Mouse (Mus musculus): ENCODE data around the gene Dab2ip. TPM values are rescaled to one million over a fixed set of nuclear protein-coding genes. Genes with fewer than 3 reads are reported as not detected.
A peak's percentile ranks its signal among the peaks of the same experiment; 100 is the strongest.

Gene Dab2ip
- total and polyA plus RNA-seq, 3 experiments: 34.5 to 47.9 (median 45.6) TPM

DNA sequence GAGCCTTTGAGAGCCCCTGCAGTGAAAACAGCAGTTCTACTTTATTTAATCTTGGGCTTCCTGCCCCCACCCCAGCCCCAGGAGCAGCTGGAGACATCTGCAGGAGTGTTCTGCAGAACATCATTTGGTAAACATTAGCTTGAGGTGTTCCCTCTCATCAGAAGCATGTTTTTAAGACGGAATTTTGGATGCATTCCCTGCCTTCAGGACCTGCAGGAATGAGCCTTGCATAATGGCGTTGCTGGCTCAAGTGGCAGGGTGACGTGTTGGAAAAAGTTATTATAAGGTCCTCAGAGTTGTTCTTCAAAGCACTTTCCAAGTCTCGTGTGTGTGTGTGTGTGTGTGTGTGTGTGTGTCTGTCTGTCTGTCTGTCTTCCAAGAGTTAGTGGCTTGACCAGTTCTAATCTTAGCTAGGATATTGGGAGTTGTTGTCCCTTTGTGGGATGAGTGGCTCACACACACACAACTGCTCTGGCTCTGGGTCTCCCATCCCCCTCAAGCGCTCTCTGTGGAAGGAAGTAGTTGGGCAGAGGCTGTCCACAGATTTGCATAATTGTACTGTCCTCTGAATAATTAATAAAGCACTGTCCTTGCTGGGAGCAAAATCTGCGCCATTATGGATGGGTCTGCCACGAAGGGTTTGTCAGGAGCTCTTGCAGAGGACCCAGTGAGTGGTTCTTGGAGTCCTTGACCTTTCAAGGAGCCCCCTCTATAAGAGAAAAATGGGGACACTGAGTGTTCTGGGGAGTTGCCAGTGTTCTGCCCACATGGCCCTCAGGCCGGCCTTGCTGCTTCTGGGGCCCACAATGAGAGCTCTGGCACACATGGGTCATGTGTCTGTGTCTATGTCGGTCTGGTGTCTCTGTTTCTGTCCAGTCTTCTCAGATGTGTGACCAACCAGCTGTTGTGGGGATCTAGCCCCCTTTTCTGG lies 114.2 kb downstream of the Dab2ip start:
- WGBS: 45% methylated on average over 9 of the region's 9 CpGs
- Histone ChIP-seq H3K79me2 (replicated peaks; ENCODE audit: control insufficient read depth, insufficient read depth, low read length) (peaks cover 11% of the 10 kb centered on the region), H3K36me3 (ENCODE audit: control insufficient read depth, insufficient read depth, low read length) (peaks cover 29% of the 10 kb centered on the region), H3K27me3 (ENCODE audit: control insufficient read depth, insufficient read depth, low read length) (no peaks in the 10 kb centered on the region), H3K9ac (ENCODE audit: low read depth, low read length) (no peak overlapping the region), H3K4me3 (no peak overlapping the region), H3K27ac (peak overlapping the region; percentile 64), H3K4me1 (ENCODE audit: control insufficient read depth, insufficient read depth, low read length) (peaks cover 62% of the 10 kb centered on the region)
- TF ChIP-seq CTCF (IDR thresholded peaks at IDR 0.05) (no peak), EP300 (IDR thresholded peaks at IDR 0.05; ENCODE audit: insufficient read depth, low read depth, low read length) (peak; percentile 83; the same call in 1 of the 2 replicates), POLR2A (IDR thresholded peaks at IDR 0.05; ENCODE audit: insufficient read depth, low read depth, low read length) (peak; percentile 21; the same call in 1 of the 2 replicates)
- peak; percentile 70 to 84 for DNase-seq
- intact Hi-C loops (cut with DNase I): no loop called here

DNA sequence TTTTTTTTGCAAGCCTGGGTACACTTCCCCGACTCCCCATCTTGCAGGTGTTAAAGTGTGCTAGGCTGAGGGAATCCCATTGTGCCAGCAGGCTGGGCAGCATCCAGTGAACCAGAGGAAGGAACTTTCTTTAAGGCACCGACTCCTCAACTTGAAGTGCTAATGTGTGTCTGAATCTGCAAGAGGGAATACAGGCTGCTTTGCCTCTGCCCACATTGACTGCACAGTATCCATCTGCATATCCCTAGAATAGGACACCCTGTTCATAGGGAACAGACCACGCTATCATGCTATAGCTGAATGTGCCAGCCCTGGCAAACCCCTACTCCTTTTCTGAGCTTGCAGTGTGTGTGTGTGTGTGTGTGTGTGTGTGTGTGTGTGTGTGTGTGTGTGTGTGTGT lies 115.1 kb downstream of the Dab2ip start:
- intact Hi-C loops (cut with DNase I): no loop called here
- Histone ChIP-seq H3K4me1 (ENCODE audit: control insufficient read depth, insufficient read depth, low read length) (peaks cover 71% of the 10 kb centered on the region), H3K27me3 (ENCODE audit: control insufficient read depth, insufficient read depth, low read length) (no peaks in the 10 kb centered on the region), H3K79me2 (replicated peaks; ENCODE audit: control insufficient read depth, insufficient read depth, low read length) (peaks cover 14% of the 10 kb centered on the region), H3K4me3 (no peak overlapping the region), H3K36me3 (ENCODE audit: control insufficient read depth, insufficient read depth, low read length) (peaks cover 29% of the 10 kb centered on the region), H3K27ac (no peak overlapping the region), H3K9ac (ENCODE audit: low read depth, low read length) (no peak overlapping the region)
- DNase-seq: no peak
- WGBS: 75% methylated on average over 3 of the region's 3 CpGs
- TF ChIP-seq EP300 (IDR thresholded peaks at IDR 0.05; ENCODE audit: insufficient read depth, low read depth, low read length) (no peak), CTCF (IDR thresholded peaks at IDR 0.05) (no peak), POLR2A (IDR thresholded peaks at IDR 0.05; ENCODE audit: insufficient read depth, low read depth, low read length) (no peak)

DNA sequence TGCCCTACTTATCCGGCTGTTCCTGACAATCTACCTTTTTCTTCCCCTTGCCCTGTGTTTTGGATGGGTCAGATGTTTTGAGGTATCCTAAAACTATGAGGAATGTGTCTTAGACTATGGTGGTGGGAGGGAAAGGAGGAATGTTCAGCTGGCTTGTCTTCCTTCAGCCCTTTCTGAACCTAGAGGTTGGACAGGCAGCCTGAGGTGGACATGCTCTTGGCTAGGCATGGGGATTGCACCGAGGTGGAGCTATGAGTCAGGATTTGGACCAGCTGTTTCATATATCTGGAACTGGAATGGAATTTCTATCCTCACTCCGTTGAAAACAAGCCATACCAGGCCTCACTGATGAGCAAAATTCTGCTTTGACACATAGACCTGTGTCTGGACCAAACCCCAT lies 115.9 kb downstream of the Dab2ip start:
- DNase-seq: peak in 1 of 2 experiments; percentile 49
- intact Hi-C loops (cut with DNase I): no loop called here
- peaks cover 29% of the 10 kb centered on the region for H3K36me3 ChIP-seq (ENCODE audit: control insufficient read depth, insufficient read depth, low read length)
- no peaks in the 10 kb centered on the region for H3K27me3 ChIP-seq (ENCODE audit: control insufficient read depth, insufficient read depth, low read length)
- WGBS: 38% methylated on average over 3 of the region's 3 CpGs
- peaks cover 9% of the 10 kb centered on the region for H3K79me2 ChIP-seq (replicated peaks; ENCODE audit: control insufficient read depth, insufficient read depth, low read length)
- H3K27ac ChIP-seq: peak overlapping the region; percentile 23; the same call in 1 of the 2 replicates
- no peak overlapping the region for H3K9ac ChIP-seq (ENCODE audit: low read depth, low read length)
- TF ChIP-seq CTCF (IDR thresholded peaks at IDR 0.05) (no peak), POLR2A (IDR thresholded peaks at IDR 0.05; ENCODE audit: insufficient read depth, low read depth, low read length) (no peak), EP300 (IDR thresholded peaks at IDR 0.05; ENCODE audit: insufficient read depth, low read depth, low read length) (0 out of 2 replicates have a peak, but pooled peaks have one; percentile 27)
- peaks cover 71% of the 10 kb centered on the region for H3K4me1 ChIP-seq (ENCODE audit: control insufficient read depth, insufficient read depth, low read length)
- H3K4me3 ChIP-seq: no peak overlapping the region

DNA sequence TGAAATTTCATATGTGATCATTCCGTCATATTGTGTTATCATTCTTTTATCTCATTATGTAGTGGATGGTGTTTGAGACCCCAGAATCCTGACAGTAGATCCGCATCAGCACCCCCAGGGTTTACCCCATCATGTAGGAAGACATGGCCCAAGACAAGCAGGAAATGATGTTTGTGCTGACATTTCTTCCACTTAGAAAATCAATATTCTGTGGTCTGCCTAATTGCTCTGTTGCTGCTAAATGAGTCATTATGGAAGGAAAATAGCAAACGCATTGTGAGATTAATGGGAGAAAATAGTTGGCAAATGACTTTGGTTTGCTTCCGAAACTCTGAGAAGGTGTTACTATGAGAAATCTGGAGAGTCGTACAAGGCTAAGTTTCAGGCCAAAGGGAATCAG lies 116.4 kb downstream of the Dab2ip start:
- peaks cover 29% of the 10 kb centered on the region for H3K36me3 ChIP-seq (ENCODE audit: control insufficient read depth, insufficient read depth, low read length)
- DNase-seq: no peak
- intact Hi-C loops (cut with DNase I): no loop called here
- peaks cover 74% of the 10 kb centered on the region for H3K4me1 ChIP-seq (ENCODE audit: control insufficient read depth, insufficient read depth, low read length)
- no peak overlapping the region for H3K9ac ChIP-seq (ENCODE audit: low read depth, low read length)
- TF ChIP-seq EP300 (IDR thresholded peaks at IDR 0.05; ENCODE audit: insufficient read depth, low read depth, low read length): no peak
- TF ChIP-seq POLR2A (IDR thresholded peaks at IDR 0.05; ENCODE audit: insufficient read depth, low read depth, low read length): no peak
- no peak for TF ChIP-seq CTCF (IDR thresholded peaks at IDR 0.05)
- 74% methylated on average over 5 of the region's 5 CpGs for WGBS
- H3K4me3 ChIP-seq: no peak overlapping the region
- H3K79me2 ChIP-seq (replicated peaks; ENCODE audit: control insufficient read depth, insufficient read depth, low read length): peaks cover 7% of the 10 kb centered on the region; the same call in 1 of the 2 replicates
- 0 out of 2 replicates have a peak overlapping the region, but pooled peaks have one; percentile 23 for H3K27ac ChIP-seq
- no peaks in the 10 kb centered on the region for H3K27me3 ChIP-seq (ENCODE audit: control insufficient read depth, insufficient read depth, low read length)

DNA sequence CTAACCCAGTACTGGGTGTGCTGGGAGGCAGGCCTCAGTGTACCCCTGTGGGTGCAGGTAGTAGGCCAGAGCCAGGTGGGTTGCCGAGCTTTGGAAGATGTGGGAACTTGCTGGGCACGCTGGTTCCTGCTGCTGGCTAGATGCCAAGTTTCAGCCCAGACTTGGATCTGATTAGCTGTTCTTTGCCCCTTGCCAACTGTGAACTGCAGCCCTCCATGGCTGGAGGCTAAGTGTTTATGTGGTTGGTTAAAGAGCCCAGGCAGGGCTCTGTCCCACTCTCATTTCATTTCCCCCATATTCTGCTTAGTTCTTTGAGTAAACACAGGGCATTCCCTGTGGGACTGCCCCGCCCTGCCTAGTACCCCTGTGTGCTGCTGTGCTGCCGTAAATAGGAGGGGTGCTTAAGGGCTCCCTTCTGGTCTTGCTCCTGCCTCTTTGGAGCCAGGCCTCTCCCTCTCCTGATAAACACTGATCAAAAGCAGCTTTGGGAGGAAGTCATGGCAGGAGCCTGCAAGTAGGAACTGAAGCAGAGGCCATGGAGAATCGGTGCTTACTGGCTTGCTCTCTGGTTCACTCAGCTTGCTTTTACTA lies 118.1 kb downstream of the Dab2ip start:
- WGBS: 19% methylated on average over 5 of the region's 5 CpGs
- Histone ChIP-seq H3K9ac (ENCODE audit: low read depth, low read length) (0 out of 2 replicates have a peak overlapping the region, but pooled peaks have one; percentile 2), H3K27ac (peak overlapping the region; percentile 13), H3K36me3 (ENCODE audit: control insufficient read depth, insufficient read depth, low read length) (peaks cover 27% of the 10 kb centered on the region), H3K4me1 (ENCODE audit: control insufficient read depth, insufficient read depth, low read length) (peaks cover 77% of the 10 kb centered on the region), H3K4me3 (no peak overlapping the region), H3K27me3 (ENCODE audit: control insufficient read depth, insufficient read depth, low read length) (no peaks in the 10 kb centered on the region), H3K79me2 (replicated peaks; ENCODE audit: control insufficient read depth, insufficient read depth, low read length) (peaks cover 8% of the 10 kb centered on the region; the same call in 1 of the 2 replicates)
- TF ChIP-seq EP300 (IDR thresholded peaks at IDR 0.05; ENCODE audit: insufficient read depth, low read depth, low read length): no peak
- no peak for TF ChIP-seq CTCF (IDR thresholded peaks at IDR 0.05)
- TF ChIP-seq POLR2A (IDR thresholded peaks at IDR 0.05; ENCODE audit: insufficient read depth, low read depth, low read length): no peak
- DNase-seq: peak in 1 of 2 experiments; percentile 51
- intact Hi-C loops (cut with DNase I): no loop called here
